Mouse (Mus musculus): ENCODE results near the gene Ampd2.

DNA sequence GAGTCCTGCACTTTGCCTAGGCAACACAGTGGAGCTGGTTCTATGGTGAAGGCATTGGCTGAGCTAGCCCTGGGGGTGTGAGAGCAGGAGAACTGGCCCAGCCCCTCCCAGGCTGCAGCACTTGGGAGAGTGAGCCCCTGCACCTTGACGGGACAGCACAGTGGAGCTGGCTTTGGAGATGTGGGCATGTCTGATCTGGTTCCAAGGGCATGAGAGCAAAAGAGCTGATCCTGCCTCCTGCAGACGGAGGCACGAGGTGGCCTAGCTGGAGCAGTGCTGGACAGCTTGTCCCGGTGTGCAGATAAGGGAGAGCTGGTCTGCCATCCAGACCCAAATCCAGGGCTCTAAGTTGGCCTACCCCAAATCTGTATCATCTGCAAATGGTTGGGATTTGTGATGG, 21.8 kb downstream of the Ampd2 start:
- TF ChIP-seq CTCF (IDR thresholded peaks at IDR 0.05; ENCODE audit: extremely low read depth, insufficient read depth, insufficient read length, insufficient replicate concordance) (no peak), POLR2A (IDR thresholded peaks at IDR 0.05; ENCODE audit: low read depth, low read length) (no peak)

Data from spleen, adult 2 months (tissue).